ENCODE assay signal across 16 mouse cellular contexts in the genomic region with DNA sequence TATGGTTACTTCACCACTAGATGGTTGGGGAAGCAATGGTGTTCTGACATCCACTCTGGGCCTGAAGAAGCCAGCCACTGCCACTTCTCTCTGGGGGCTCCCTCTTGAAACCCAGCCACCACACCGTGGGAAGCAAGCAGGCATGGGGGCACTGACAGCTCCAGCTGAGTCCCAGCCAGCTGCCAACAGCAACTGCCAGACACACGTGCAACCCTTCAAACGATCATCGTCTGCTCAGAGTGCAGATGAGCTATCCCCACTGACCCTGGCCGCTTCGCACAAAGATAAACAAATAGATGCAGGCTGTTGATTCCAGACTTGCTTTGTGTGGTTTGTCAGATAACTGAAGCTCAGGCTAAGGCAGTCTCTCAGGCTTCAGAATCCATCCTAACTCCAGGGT. TPM values are rescaled to one million over a fixed set of nuclear protein-coding genes. Genes with fewer than 3 reads are reported as not detected.
DNase-seq lines count a peak whose midpoint lies in the region; ATAC-seq and TF ChIP-seq lines count a peak whose summit lies in the region.
"Had no signal": no experiment of that assay in that cellular context is flagged by ENCODE, and none has a peak within 500 bp of the region (broad histone marks: within the 10 kb centered on the region; RNA-seq: fewer than 3 reads in every experiment).

No protein-coding gene starts in this region.

- H3K27me3 ChIP-seq in hindbrain, embryonic 13.5 days: peaks cover 5% of the 10 kb centered on the region; the same call in 1 of the 2 replicates
- H3K27me3 ChIP-seq in hindbrain, embryonic 12.5 days: no peaks in the 10 kb centered on the region
- 0 out of 2 replicates have a peak, but pooled peaks cover 5% of the 10 kb centered on the region for H3K27me3 ChIP-seq in liver, embryonic 15.5 days
- H3K27me3 ChIP-seq: embryonic facial prominence, embryonic 15.5 days; midbrain, embryonic 12.5 days; neural tube, embryonic 12.5 days had no signal

- ATAC-seq in hindbrain, embryonic 13.5 days (ENCODE audit: low FRiP score): no peak
- ATAC-seq in hindbrain, embryonic 12.5 days (ENCODE audit: low FRiP score): no peak
- ATAC-seq in liver, embryonic 15.5 days (ENCODE audit: insufficient read depth): peak; percentile 23; the same call in 1 of the 2 replicates

- H3K9ac ChIP-seq in hindbrain, embryonic 13.5 days: no peak overlapping the region
- no peak overlapping the region for H3K9ac ChIP-seq in hindbrain, embryonic 12.5 days
- H3K9ac ChIP-seq in liver, embryonic 15.5 days: no peak overlapping the region
- H3K9ac ChIP-seq: embryonic facial prominence, embryonic 15.5 days; midbrain, embryonic 12.5 days; neural tube, embryonic 12.5 days had no signal

- no peak overlapping the region for H3K4me3 ChIP-seq in hindbrain, embryonic 13.5 days
- H3K4me3 ChIP-seq in hindbrain, embryonic 12.5 days: no peak overlapping the region
- no peak overlapping the region for H3K4me3 ChIP-seq in liver, embryonic 15.5 days (replicated peaks)
- no peak overlapping the region for H3K4me3 ChIP-seq in left cerebral cortex, adult 2 months
- H3K4me3 ChIP-seq: embryonic facial prominence, embryonic 15.5 days; hindbrain, embryonic 10.5 days; midbrain, embryonic 12.5 days; neural tube, embryonic 12.5 days had no signal

- peak overlapping the region; percentile 2 for H3K27ac ChIP-seq in hindbrain, embryonic 13.5 days
- H3K27ac ChIP-seq in hindbrain, embryonic 12.5 days: no peak overlapping the region
- no peak overlapping the region for H3K27ac ChIP-seq in liver, embryonic 15.5 days (replicated peaks)
- no peak overlapping the region for H3K27ac ChIP-seq in left cerebral cortex, adult 2 months
- H3K27ac ChIP-seq: embryonic facial prominence, embryonic 15.5 days; hindbrain, embryonic 10.5 days; midbrain, embryonic 12.5 days; neural tube, embryonic 12.5 days had no signal

- no peaks in the 10 kb centered on the region for H3K9me3 ChIP-seq in hindbrain, embryonic 13.5 days
- H3K9me3 ChIP-seq in hindbrain, embryonic 12.5 days (replicated peaks): no peaks in the 10 kb centered on the region
- H3K9me3 ChIP-seq in liver, embryonic 15.5 days (replicated peaks): no peaks in the 10 kb centered on the region
- H3K9me3 ChIP-seq: embryonic facial prominence, embryonic 15.5 days; hindbrain, embryonic 10.5 days; midbrain, embryonic 12.5 days; neural tube, embryonic 12.5 days had no signal

- peak; percentile 41 for DNase-seq in lung, postnatal 10 days
- DNase-seq in lung, postnatal 36 days: no peak
- DNase-seq in thymus, postnatal 25 days: peak; percentile 42
- DNase-seq in gastrocnemius, postnatal 25 days: no peak
- no peak for DNase-seq in left cerebral cortex, adult 2 months (ENCODE audit: extremely low spot score in 1 of 2, low spot score in 2 of 2)
- DNase-seq: cerebellum, adult 11-12 months; kidney, adult 11 months; kidney, postnatal 10 days had no signal

- no peaks in the 10 kb centered on the region for H3K36me3 ChIP-seq in hindbrain, embryonic 13.5 days
- no peaks in the 10 kb centered on the region for H3K36me3 ChIP-seq in hindbrain, embryonic 12.5 days
- H3K36me3 ChIP-seq in liver, embryonic 15.5 days (replicated peaks): no peaks in the 10 kb centered on the region
- H3K36me3 ChIP-seq: embryonic facial prominence, embryonic 15.5 days; hindbrain, embryonic 10.5 days; midbrain, embryonic 12.5 days; neural tube, embryonic 12.5 days had no signal

- intact Hi-C loops in left cerebral cortex, adult 2 months (cut with DNase I): no loop called here

- 28% methylated on average over 6 of the region's 6 CpGs for WGBS in hindbrain, embryonic 13.5 days
- WGBS in hindbrain, embryonic 12.5 days: 45% methylated on average over 6 of the region's 6 CpGs
- 13% methylated on average over 6 of the region's 6 CpGs for WGBS in liver, embryonic 15.5 days (ENCODE audit: insufficient replicate concordance)

- no peak overlapping the region for H3K4me2 ChIP-seq in hindbrain, embryonic 13.5 days
- no peak overlapping the region for H3K4me2 ChIP-seq in hindbrain, embryonic 12.5 days (replicated peaks)
- H3K4me2 ChIP-seq in liver, embryonic 15.5 days: no peak overlapping the region
- H3K4me2 ChIP-seq: embryonic facial prominence, embryonic 15.5 days; midbrain, embryonic 12.5 days; neural tube, embryonic 12.5 days had no signal

- H3K4me1 ChIP-seq in hindbrain, embryonic 13.5 days (replicated peaks): peaks cover 20% of the 10 kb centered on the region
- H3K4me1 ChIP-seq in hindbrain, embryonic 12.5 days: peaks cover 7% of the 10 kb centered on the region; the same call in 1 of the 2 replicates
- H3K4me1 ChIP-seq in liver, embryonic 15.5 days (replicated peaks): no peaks in the 10 kb centered on the region
- H3K4me1 ChIP-seq: embryonic facial prominence, embryonic 15.5 days had no signal

- TF ChIP-seq CTCF in left cerebral cortex, adult 2 months (IDR thresholded peaks at IDR 0.05): no peak

RNA-seq across cellular contexts. Expression of a gene that starts 37.4 kb away (rescaled TPM):
- 31.7 and 35.5 TPM in 2 replicates for polyA plus RNA-seq in hindbrain, embryonic 13.5 days (2015; fragmentation: Nextera tagmentation; extraction: Ambion mirVana)
- 19.7 and 20.3 TPM in 2 replicates for polyA plus RNA-seq in hindbrain, embryonic 12.5 days (2016; fragmentation: Nextera tagmentation; extraction: Ambion mirVana)
- 0.31 and 0.41 TPM in 2 replicates for polyA plus RNA-seq in liver, embryonic 15.5 days (2015; fragmentation: Nextera tagmentation; extraction: Ambion mirVana)
- under 1 TPM in 1 of 2 experiments, not detected in 1; 0.18 TPM for total RNA-seq in gastrocnemius, postnatal 25 days (2021)
- total RNA-seq in left cerebral cortex, adult 2 months (2021): 10 to 100 TPM; 41.7 to 47.6 TPM
- total RNA-seq: granulocyte monocyte progenitor cell, adult 5-6 weeks had no signal

Comparison
In these comparisons a context has a peak if more than half of its experiments do, and no peak if none do; other contexts are left out.
1. DNase-seq: peak in lung, postnatal 10 days (single experiment) and thymus, postnatal 25 days (single experiment); none in lung, postnatal 36 days (single experiment), gastrocnemius, postnatal 25 days (single experiment) and left cerebral cortex, adult 2 months (0 of 2).
2. RNA of a gene that starts 37.4 kb away (polyA plus RNA-seq): 31.7 to 35.5 TPM in hindbrain, embryonic 13.5 days and 19.7 to 20.3 TPM in hindbrain, embryonic 12.5 days; 0.31 to 0.41 TPM in liver, embryonic 15.5 days; every median in the first group is over 10 times any median in the second.